Mouse (Mus musculus): ENCODE data around the gene C2cd5. TPM values are rescaled to one million over a fixed set of nuclear protein-coding genes. Genes with fewer than 3 reads are reported as not detected.

C2cd5 gene
- total RNA-seq, 2 experiments from 2014 or later = 98.8 to 122 TPM

DNA sequence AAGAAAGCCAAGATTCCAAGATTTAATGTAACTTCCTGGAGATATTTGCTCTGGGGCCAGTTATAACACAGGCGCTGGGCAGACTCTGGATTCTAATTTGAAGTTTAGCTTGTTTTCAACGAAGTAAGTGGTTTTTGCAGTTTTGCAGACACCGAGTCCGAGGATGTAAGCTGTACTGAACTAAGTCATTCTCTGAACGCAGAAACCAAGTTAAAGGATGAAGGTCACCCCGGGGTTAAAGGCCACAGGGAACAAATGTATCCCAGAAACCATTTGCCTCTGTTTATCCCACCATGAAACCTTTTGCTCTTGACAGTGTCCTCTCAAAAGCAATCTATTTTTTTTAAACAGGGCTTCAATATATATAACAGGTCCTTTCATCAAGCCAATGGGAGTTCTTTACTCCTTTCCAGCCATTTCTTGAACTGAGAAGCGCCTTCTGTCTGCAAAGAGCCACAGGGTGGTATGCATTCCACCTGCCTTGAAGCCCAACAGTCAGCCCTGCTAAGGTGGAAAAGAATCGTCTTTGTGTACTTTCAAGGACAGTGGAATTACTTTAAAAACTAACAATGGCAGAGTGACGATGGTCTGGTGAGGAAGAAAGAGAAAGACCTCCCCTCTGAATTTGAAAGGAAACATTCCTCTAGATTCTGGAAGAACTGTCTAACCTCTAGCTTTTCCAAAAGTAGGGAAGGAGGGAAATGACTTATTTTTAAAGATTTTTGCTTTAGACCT, 138.1 kb downstream of the C2cd5 start:
- no peak for ATAC-seq (replicated peaks; ENCODE audit: low FRiP score, poor library complexity, severe bottlenecking)

Other genes with a start within 250 kb of the C2cd5 start
- gene St8sia1, start 135.7 kb downstream of the C2cd5 start, total RNA-seq (2015; ENCODE audit: low replicate concordance) = not detected in 2 replicates
- not detected in 2 replicates for gene St8sia1, start 135.7 kb downstream of the C2cd5 start, total RNA-seq (2017; ENCODE audit: low replicate concordance)
- gene Etnk1, start 67.1 kb upstream of the C2cd5 start, total RNA-seq (2015; ENCODE audit: low replicate concordance) = 37.8 and 42.1 TPM in 2 replicates
- gene Etnk1, start 67.1 kb upstream of the C2cd5 start, total RNA-seq (2017; ENCODE audit: low replicate concordance) = 47.0 and 48.9 TPM in 2 replicates